Mouse (Mus musculus): ENCODE results near the gene Pnma3. TPM values are rescaled to one million over a fixed set of nuclear protein-coding genes. Genes with fewer than 3 reads are reported as not detected.
"Not testable (repeated sequence)": the region's sequence is repeated elsewhere in the genome, so short reads cannot be mapped to it uniquely, and the experiment has no call there.

The Pnma3 gene
- 10 to 100 TPM; 15.9 to 21.3 (median 17.6) TPM for total RNA-seq (2022)

DNA sequence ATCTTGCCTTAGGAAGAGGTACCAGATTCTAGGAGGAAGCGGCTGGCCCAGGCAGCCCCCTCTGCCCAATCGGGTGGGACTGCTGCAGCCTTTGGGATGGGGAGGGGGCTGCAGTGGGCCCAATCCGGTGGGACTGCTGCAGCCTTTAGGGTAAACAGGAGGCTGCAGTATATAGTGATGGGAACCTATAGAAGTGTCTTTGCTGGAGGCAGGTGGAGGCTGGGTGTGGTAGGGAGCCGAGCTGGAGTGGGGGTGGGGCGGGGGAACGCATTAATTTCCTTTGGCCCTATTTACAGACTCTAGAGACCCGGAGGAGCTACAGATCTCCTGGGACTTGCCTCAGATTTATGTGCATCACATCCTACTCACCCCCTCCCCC, at the start of gene Pnma3:
Gene Pnma3 (plus strand): TSS at position 373 of the 379 bp plus-strand sequence.
- DNase-seq (ENCODE audit: low spot score in 2 of 2) = no peak

DNA sequence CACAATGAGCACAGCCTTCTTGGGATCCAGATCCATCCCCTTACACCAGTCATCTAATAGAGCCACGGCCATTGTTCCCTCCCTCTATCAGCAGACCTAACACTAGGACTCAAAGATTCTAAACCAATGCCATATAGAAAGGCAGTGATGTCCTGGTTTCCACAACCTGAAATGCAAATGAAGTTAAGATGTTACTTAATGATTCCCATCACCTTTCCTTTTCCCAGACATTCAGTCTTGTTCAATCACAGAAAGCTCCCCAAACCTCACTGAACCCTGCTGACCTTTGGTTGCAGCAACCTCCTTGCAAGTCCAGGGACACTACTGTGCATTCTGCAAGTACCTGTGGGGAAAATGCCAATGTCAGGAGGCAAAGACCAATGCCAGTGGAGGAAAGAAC, 27.6 kb upstream of the Pnma3 start, which contains the start of gene Pnma5:
Gene Pnma5 (minus strand): TSS at position 101 of the 400 bp plus-strand sequence.
- DNase-seq (ENCODE audit: low spot score in 2 of 2) = no peak

DNA sequence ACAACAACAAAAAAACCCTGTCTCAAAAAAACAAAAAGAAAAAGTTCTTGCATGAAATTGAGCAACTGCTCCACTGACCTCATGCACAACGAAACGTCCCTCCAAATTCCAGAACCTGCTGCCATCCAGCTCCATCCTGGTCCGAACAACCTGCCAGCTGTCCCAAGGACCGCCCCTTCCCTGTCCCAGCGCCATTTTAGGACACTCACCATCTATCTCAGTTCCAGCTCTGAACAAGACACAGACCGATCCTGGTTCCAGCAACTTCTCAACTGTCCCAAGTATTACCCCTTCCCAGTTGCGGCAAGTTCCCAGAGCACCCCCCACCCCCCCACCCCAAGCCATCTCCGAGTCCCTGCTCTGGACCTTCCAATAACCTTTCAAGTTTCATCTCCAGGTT, 25.8 kb upstream of the Pnma3 start:
- DNase-seq (ENCODE audit: low spot score in 2 of 2) = no peak

DNA sequence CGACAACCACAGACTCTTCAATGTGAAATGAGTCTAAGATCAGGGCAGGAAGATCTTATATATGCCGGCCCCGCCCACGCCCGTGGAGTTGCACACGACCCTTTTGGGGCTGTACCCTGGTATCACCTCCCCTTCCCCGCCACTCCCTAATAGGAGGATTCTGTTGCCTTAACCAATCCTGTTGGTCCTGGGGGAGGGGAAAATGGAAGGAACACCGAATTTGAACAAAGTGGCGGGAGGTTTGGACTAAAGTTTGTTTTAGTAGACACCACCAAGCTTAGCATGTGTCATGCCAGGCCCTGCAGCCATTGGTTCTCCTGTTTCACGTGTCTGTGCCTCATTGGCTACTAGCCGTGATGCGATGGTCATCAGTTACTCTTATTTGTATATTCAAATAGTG, 24.9 kb upstream of the Pnma3 start:
- no peak for DNase-seq (ENCODE audit: low spot score in 2 of 2)

DNA sequence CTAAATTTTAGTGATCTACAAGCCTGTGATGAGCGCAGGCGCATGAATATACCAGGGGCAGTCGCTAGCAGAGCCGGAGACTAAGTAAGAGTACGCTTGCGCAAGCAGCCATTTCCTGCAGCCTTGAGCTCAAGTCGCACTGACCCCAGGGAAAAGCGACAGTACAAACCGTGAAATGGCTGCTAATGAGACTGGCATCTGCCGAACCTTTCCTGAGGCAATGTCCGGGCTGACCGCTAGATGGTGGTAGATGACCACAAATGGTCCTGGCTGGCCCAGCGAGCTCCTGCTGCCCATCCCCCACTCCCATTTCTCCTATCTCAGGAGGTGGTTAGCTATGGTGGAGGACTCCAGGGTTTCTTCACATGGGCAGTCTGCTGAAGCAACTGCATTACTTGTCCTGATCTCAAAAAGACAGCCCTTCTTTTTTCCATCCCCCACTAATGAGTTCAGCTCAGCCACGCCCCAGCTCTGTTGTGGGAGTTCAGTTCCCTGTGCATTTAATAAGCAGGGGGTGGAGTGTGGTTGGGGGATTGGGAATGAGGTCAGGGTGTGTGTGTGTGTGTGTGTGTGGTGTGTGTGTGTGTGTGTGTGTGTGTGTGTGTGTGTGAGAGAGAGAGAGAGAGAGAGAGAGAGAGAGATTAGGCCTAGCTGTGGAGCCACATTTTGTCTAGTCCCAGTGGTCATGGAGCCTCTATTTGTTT, 10.6 kb upstream of the Pnma3 start:
- DNase-seq (ENCODE audit: low spot score in 2 of 2) = peak; percentile 86 to 89

DNA sequence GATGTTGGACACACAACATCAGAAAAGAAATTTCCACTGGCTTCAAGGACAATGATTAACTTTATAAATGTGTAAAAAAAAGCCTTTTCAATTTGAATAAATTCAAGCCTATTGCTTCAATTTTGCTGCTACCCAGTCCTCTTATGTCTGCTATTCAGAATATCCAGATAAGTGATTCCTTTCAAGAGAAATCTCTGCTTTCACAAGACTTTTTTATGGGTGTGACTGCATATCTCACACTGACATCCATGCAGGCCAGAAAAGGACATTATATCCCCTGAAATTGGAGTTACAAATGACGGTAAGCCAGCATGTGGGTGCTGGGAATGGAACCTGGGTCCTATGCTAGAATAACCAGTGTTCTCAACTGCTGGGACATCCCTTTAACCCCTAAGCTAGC, 3.1 kb upstream of the Pnma3 start:
- DNase-seq (ENCODE audit: low spot score in 2 of 2) = no peak

DNA sequence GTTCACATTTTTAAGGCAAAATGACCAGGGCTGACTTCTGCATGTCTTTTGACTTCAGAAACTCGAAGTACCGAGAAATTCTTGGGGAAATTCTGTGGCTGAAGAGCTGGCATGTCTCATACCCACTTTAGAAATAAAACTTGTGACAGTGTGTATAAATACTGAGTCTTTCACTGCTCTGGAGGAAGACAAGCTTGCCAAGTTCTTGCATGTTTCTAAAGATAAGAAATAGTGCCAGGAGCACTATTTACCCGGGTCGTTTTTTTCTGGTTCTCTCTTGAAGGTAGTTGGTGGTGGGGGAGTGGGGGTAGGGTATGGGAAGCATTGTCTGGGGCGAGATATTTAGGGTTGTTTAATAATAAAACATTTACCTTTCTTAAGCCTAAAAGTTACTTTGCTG, 2.3 kb upstream of the Pnma3 start:
- DNase-seq (ENCODE audit: low spot score in 2 of 2) = no peak

DNA sequence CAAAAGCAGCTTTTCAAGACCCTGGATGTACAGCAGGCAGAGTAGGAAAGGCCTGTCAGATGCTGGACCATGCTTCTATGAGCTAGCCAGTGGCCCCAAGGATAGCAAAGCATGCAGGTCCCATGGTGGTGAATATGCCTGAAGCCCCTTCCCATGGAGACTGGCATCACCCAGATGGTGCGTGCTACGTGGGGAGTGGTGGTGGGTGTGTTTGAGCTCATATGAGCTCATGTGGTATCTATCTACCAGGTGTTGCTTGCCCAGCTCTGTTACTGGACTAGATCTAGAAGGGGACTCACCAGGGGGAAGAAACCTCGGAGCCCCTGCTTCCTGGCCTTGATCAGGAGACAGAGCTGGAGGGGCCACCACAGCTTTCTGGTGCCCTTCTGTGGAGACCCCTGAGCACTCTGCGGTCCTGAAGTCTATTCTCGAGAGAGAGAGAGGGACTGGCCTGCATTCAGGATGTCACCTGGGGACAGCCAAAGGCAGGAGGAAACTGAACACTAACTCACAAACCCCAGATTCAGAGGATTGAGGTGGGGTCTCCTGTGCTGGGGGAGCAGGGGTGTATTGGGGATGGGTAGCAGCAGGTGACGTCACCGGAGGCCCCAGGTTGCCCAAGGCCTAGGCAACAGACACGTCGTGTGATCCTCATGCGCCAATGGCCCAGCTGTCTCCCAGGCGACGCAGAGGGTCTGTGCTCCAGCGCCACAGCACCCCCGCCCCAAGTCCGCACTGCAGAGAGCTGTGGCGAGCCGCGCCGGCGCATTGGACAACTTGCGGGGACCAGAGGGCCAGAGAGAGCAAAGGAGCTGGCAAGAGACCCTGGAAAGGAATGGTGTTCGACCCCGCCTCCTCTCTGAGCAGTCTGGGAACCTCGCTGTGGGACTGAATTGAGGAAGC, 824 bp upstream of the Pnma3 start:
- DNase-seq (ENCODE audit: low spot score in 2 of 2) = peak; percentile 5 to 33

DNA sequence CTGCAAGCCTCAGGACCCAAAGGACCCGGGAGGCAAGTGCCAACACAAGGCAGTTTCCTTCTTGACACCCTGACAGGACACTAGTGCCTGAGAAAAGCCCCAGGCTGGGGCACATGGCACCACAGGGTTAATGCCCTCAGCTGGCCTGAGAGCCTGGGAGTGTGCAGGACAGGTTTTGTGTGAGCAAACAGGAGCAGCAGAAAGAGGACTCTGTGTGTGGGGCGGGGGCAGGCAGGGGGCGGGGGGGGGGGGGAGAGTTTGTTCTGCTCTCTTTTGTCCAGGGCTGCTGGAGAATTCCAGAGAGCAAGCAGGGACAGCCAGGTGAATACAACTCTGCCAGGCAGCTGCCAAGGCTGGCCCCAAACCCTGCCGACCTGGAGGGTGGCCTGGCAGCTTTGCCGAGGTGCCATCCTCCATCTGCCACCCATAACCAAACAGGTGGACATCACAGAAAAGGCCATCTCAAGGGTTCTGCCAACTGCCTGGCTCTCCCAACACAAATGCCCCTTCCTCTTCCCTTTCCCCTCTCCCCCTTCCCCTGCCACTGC, 2.3 kb downstream of the Pnma3 start:
- DNase-seq (ENCODE audit: low spot score in 2 of 2) = not testable (repeated sequence)

DNA sequence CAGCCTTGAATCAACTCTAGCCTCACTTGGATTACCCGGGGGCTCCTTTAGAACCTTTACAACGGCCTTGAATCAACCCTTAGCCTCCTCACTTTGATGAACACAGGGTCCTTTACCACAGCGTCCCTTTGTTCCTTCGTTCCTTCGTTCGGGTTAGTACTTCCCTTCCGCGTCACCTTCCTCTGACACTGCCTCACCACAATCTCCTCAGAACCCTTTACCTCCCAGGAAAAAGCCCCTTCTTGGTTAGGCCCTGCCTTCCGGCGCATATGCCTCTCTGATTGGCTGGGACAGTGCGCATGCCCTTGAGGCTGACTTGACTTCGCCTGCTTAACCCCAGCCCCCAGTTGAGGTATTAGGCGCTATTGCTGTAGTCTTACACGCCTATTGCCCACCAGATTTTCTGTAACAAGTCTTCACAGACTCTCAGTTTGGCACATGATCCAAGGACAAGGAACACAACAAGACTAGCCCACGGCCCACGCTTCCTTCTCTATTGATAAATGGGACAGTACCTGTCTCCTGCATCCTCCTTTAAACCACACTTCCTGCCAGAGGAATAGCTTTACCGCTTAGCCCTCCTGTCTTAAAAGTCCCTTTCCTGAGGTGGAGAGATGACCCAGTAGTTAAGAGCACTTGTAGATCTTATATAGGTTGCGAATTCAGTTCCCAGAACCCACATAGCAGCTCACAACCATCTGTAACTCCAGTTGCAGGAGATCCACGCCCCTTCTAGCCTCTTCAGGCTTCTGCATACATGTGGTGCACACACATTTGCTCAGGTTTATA, 17.9 kb downstream of the Pnma3 start, which contains the start of gene Xlr4a:
Gene Xlr4a (minus strand): TSS at position 212 of the 789 bp plus-strand sequence.
- DNase-seq (ENCODE audit: low spot score in 2 of 2) = not testable (repeated sequence)

DNA sequence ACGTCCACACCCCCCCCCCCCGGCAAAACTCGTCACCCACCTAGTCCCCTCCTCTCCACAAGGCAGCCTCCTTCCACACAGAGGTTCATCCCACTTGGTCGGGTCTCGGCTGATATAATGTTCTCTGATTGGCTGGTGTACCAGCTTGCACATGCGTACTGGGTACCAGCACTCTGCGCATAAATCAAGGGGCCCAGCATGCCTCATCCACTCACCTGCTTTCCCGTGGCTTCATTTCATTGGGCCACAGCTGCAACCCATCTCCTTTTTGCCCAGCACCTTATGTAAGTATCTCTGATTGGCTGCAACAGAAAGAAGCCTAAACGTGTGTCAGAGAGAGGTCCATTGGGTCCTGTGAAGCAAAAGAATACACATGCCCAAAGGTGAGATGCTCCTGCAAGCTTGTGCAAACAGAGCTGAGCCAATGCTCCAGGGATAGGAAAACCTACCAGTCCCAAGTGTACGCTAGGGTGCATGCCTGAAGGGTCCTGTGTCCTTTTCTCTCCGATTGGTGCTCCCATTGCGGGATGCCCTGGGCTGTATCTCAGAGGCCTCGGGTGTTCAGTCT, 32.4 kb downstream of the Pnma3 start, which contains the start of gene Xlr3a:
Gene Xlr3a (minus strand): TSS at position 155 of the 568 bp plus-strand sequence.
- not testable (repeated sequence) for DNase-seq (ENCODE audit: low spot score in 2 of 2)

DNA sequence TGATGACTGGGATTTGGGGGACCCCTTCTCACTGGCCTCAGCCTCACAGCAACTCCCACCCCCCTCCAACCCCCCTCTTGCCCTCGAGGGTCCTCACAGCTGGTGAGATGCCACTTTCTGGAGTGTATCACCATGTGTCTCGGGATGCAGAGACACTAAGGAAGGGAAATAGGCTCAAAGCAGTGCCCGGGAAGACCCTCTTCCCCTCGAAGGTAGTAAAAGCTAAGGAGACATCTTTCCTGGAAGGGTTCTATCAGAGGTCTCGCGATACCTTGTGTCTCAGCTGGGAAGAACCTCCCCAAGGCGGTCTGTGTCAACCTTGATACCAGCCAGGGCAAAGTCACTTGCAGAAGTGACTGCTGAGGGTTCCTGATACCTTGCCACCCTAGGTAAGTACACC, 52.2 kb downstream of the Pnma3 start, which contains the start of gene Gm14685:
Gene Gm14685 (plus strand): TSS at position 301 of the 400 bp plus-strand sequence.
- DNase-seq (ENCODE audit: low spot score in 2 of 2) = not testable (repeated sequence)

Other genes with a start within 250 kb of the Pnma3 start
- gene Gabrq, start 239.6 kb upstream of the Pnma3 start, total RNA-seq (2022) = 1 to 10 TPM; 1.5 to 3.2 (median 2.1) TPM
- gene Cetn2, start 146.4 kb upstream of the Pnma3 start, total RNA-seq (2022) = 10 to 100 TPM; 51.6 to 59.8 (median 55.7) TPM
- gene Nsdhl, start 146.2 kb upstream of the Pnma3 start, total RNA-seq (2022) = 10 to 100 TPM; 24.5 to 31.2 (median 28.4) TPM
- 1 to 10 TPM in 2 of 4 experiments, under 1 TPM in 2; 0.76 to 1.5 (median 1.0) TPM for gene Zfp185, start 77.4 kb upstream of the Pnma3 start, total RNA-seq (2022)
- under 1 TPM in 3 of 4 experiments, not detected in 1; 0.23 to 0.33 (median 0.23) TPM for gene Pnma5, start 27.7 kb upstream of the Pnma3 start, total RNA-seq (2022)
- gene Xlr4a, start 17.7 kb downstream of the Pnma3 start, total RNA-seq (2022) = 1 to 10 TPM in 1 of 4 experiments, under 1 TPM in 1, not detected in 2; 0.62 to 3.0 TPM
- gene Xlr3a, start 32.3 kb downstream of the Pnma3 start, total RNA-seq (2022) = 1 to 10 TPM in 3 of 4 experiments, under 1 TPM in 1; 0.65 to 6.2 (median 2.9) TPM
- gene Gm14685, start 52.3 kb downstream of the Pnma3 start, total RNA-seq (2022) = under 1 TPM in 3 of 4 experiments, not detected in 1; 0.42 to 0.91 (median 0.91) TPM
- gene Xlr5b, start 84.0 kb downstream of the Pnma3 start, total RNA-seq (2022) = not detected
- 1 to 10 TPM in 2 of 4 experiments, under 1 TPM in 2; 0.53 to 1.7 (median 0.81) TPM for gene DXBay18, start 84.7 kb downstream of the Pnma3 start, total RNA-seq (2022)
- not detected for gene Spin2d, start 112.2 kb downstream of the Pnma3 start, total RNA-seq (2022)
- gene Xlr3b, start 127.4 kb downstream of the Pnma3 start, total RNA-seq (2022) = 10 to 100 TPM in 1 of 4 experiments, 1 to 10 TPM in 2, under 1 TPM in 1; 0.65 to 13.8 (median 4.2) TPM
- gene Xlr4b, start 149.5 kb downstream of the Pnma3 start, total RNA-seq (2022) = 1 to 10 TPM in 2 of 4 experiments, not detected in 2; 1.4 to 2.1 TPM
- gene F8a, start 163.5 kb downstream of the Pnma3 start, total RNA-seq (2022) = 10 to 100 TPM; 13.1 to 16.9 (median 14.0) TPM
- gene Xlr4c, start 178.3 kb downstream of the Pnma3 start, total RNA-seq (2022) = under 1 TPM in 1 of 4 experiments, not detected in 3; 0.43 TPM
- gene Xlr3c, start 200.6 kb downstream of the Pnma3 start, total RNA-seq (2022) = not detected
- gene Xlr5a, start 228.2 kb downstream of the Pnma3 start, total RNA-seq (2022) = under 1 TPM in 1 of 4 experiments, not detected in 3; 0.33 TPM
- gene Xlr5c, start 228.2 kb downstream of the Pnma3 start, total RNA-seq (2022) = not detected

Data from left cerebral cortex, adult 8-10 months (tissue).